Mouse (Mus musculus): ENCODE measurements at regions not wholly inside any gene's neighbourhood (a gene's known extent, or its start where the extent isn't known, plus 50 kb on each side); places are given as distances from the start of the nearest gene placed in this dataset.

DNA sequence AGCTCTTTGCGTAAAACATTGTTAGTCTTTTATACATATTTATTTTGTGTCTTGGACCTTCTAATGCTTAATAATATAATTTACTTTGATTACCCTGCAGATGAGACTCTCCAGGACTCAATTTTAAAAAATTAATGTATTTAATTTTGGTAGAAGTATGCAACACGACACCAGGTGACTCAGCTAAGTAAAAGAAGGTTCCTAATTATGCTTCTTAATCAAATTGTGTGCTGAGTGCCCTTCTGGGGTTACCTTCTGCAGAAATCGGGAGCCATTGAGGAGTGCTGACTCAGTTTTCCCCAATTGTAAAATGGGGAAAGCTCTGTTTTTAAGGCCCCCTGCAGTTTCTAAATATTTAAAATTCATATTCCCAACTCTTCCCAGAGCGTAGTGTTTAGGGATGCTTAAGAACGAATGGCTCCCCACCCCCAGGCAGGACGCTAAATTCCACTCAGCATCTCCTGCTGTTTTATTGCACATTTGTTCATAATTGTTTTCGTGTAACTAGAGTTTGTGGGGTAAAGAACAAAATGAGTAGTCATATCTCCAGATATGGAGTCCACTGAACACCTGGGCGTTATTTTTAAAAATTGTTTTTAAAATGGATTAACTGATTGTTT is 315.5 kb downstream of the Stim2 start:
- no peak overlapping the region for H3K4me3 ChIP-seq (ENCODE audit: insufficient read depth in 1 of 2, low read depth in 1 of 2, low read length in 2 of 2, poor library complexity in 1 of 2, severe bottlenecking in 1 of 2)
- TF ChIP-seq ZNF384 (IDR thresholded peaks at IDR 0.05; ENCODE audit: low read depth, low read length) (no peak), ZC3H11A (IDR thresholded peaks at IDR 0.05; ENCODE audit: borderline replicate concordance, low read depth, low read length) (no peak), HCFC1 (IDR thresholded peaks at IDR 0.05; ENCODE audit: borderline replicate concordance, insufficient read depth, low read length) (no peak), MAFK (IDR thresholded peaks at IDR 0.05; ENCODE audit: insufficient read depth, low read depth, low read length) (no peak), CHD2 (IDR thresholded peaks at IDR 0.05; ENCODE audit: low read depth, low read length) (no peak)
- no peaks in the 10 kb centered on the region for H3K9me3 ChIP-seq (ENCODE audit: control insufficient read depth, insufficient read depth, low read depth, low read length)
- no peak overlapping the region for H3K27ac ChIP-seq (ENCODE audit: insufficient read depth, low read depth, low read length, poor library complexity, severe bottlenecking)
- in situ Hi-C loops (cut with MboI; ENCODE audit: low sequenced_read_pairs in 2 of 2, unreplicated experiment in 2 of 2): no loop called here
- no peak overlapping the region for H3K9ac ChIP-seq (ENCODE audit: insufficient read depth, low read depth, low read length, poor library complexity, severe bottlenecking)
- no peaks in the 10 kb centered on the region for H3K4me1 ChIP-seq (ENCODE audit: control insufficient read depth in 2 of 2, insufficient read depth in 2 of 2, low read length in 2 of 2, poor library complexity in 1 of 2)
- no peaks in the 10 kb centered on the region for H3K36me3 ChIP-seq (ENCODE audit: control insufficient read depth, insufficient read depth, low read length, poor library complexity, severe bottlenecking)
- no peak for DNase-seq (ENCODE audit: low read depth, low spot score)

DNA sequence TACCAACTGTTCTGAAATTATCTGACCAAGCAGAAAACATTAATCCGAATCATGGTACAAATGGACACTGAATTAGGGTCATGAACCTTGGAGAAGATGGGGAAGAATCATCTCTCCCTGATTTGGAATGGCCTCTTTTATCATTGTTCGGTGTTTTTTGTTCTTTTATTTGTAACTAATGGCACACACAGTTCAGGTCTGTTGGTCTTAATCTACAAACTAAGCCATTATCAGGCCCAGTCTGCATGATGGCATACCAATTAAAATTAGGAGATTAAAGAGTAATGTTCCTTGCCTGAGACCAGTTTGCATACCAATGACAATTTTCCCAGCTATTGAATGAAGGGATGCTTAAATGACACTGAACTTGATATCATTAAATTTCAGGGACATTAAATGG is 332.1 kb downstream of the Stim2 start:
- no peak overlapping the region for H3K27ac ChIP-seq (ENCODE audit: insufficient read depth, low read depth, low read length, poor library complexity, severe bottlenecking)
- no peaks in the 10 kb centered on the region for H3K9me3 ChIP-seq (ENCODE audit: control insufficient read depth, insufficient read depth, low read depth, low read length)
- H3K9ac ChIP-seq (ENCODE audit: insufficient read depth, low read depth, low read length, poor library complexity, severe bottlenecking): no peak overlapping the region
- DNase-seq (ENCODE audit: low read depth, low spot score): no peak
- no peaks in the 10 kb centered on the region for H3K4me1 ChIP-seq (ENCODE audit: control insufficient read depth in 2 of 2, insufficient read depth in 2 of 2, low read length in 2 of 2, poor library complexity in 1 of 2)
- in situ Hi-C loops (cut with MboI; ENCODE audit: low sequenced_read_pairs in 2 of 2, unreplicated experiment in 2 of 2): no loop called here
- H3K4me3 ChIP-seq (ENCODE audit: insufficient read depth in 1 of 2, low read depth in 1 of 2, low read length in 2 of 2, poor library complexity in 1 of 2, severe bottlenecking in 1 of 2): no peak overlapping the region
- TF ChIP-seq ZNF384 (IDR thresholded peaks at IDR 0.05; ENCODE audit: low read depth, low read length) (no peak), ZC3H11A (IDR thresholded peaks at IDR 0.05; ENCODE audit: borderline replicate concordance, low read depth, low read length) (no peak), HCFC1 (IDR thresholded peaks at IDR 0.05; ENCODE audit: borderline replicate concordance, insufficient read depth, low read length) (no peak), MAFK (IDR thresholded peaks at IDR 0.05; ENCODE audit: insufficient read depth, low read depth, low read length) (no peak), CHD2 (IDR thresholded peaks at IDR 0.05; ENCODE audit: low read depth, low read length) (no peak)
- no peaks in the 10 kb centered on the region for H3K36me3 ChIP-seq (ENCODE audit: control insufficient read depth, insufficient read depth, low read length, poor library complexity, severe bottlenecking)

DNA sequence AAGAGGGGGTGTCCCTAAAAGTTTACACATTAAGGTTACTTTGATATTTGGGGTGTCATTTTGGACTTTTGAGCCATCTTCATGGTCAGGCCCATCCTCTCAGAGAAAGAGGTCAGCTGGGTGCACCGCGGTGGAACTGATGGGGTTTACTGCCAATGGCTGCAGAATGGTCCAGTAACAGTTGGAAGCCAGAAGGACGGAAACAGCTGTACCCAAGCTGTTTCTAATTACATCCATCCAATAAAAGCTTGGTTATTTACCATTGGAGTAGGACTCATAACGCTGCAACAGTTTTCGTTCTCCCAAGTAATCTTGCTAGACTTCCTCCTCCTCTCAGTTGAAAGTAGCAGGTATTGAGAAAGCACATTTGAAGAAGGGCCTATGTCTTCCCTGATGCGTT is 344.7 kb downstream of the Stim2 start:
- no peak for DNase-seq (ENCODE audit: low read depth, low spot score)
- no peak overlapping the region for H3K9ac ChIP-seq (ENCODE audit: insufficient read depth, low read depth, low read length, poor library complexity, severe bottlenecking)
- H3K4me3 ChIP-seq (ENCODE audit: insufficient read depth in 1 of 2, low read depth in 1 of 2, low read length in 2 of 2, poor library complexity in 1 of 2, severe bottlenecking in 1 of 2): no peak overlapping the region
- in situ Hi-C loops (cut with MboI; ENCODE audit: low sequenced_read_pairs in 2 of 2, unreplicated experiment in 2 of 2): no loop called here
- no peak overlapping the region for H3K27ac ChIP-seq (ENCODE audit: insufficient read depth, low read depth, low read length, poor library complexity, severe bottlenecking)
- no peaks in the 10 kb centered on the region for H3K4me1 ChIP-seq (ENCODE audit: control insufficient read depth in 2 of 2, insufficient read depth in 2 of 2, low read length in 2 of 2, poor library complexity in 1 of 2)
- no peaks in the 10 kb centered on the region for H3K9me3 ChIP-seq (ENCODE audit: control insufficient read depth, insufficient read depth, low read depth, low read length)
- TF ChIP-seq MAFK (IDR thresholded peaks at IDR 0.05; ENCODE audit: insufficient read depth, low read depth, low read length): no peak
- 0 out of 2 replicates have a peak, but pooled peaks have one; percentile 1 for TF ChIP-seq ZC3H11A (IDR thresholded peaks at IDR 0.05; ENCODE audit: borderline replicate concordance, low read depth, low read length)
- no peaks in the 10 kb centered on the region for H3K36me3 ChIP-seq (ENCODE audit: control insufficient read depth, insufficient read depth, low read length, poor library complexity, severe bottlenecking)

DNA sequence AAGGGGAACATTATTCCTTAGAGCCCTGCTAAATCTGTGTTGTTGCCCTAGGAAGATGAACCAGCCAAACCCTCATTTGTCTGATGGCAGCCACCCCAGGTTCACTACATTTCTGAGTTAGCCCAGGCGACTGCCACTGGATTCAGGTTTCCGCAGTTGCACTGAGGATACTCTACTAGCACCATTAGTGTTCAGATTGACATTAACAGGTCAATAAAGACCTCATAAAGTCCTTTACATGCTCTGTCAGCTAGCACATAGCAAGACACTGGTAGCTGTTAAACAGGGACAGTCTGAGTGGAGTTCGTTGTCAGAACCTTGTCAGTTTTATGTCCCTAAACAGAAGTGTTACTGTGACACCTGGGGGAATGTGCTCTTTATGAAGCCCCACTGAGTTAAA is 345.1 kb downstream of the Stim2 start:
- H3K36me3 ChIP-seq (ENCODE audit: control insufficient read depth, insufficient read depth, low read length, poor library complexity, severe bottlenecking): no peaks in the 10 kb centered on the region
- no peaks in the 10 kb centered on the region for H3K9me3 ChIP-seq (ENCODE audit: control insufficient read depth, insufficient read depth, low read depth, low read length)
- H3K27ac ChIP-seq (ENCODE audit: insufficient read depth, low read depth, low read length, poor library complexity, severe bottlenecking): no peak overlapping the region
- in situ Hi-C loops (cut with MboI; ENCODE audit: low sequenced_read_pairs in 2 of 2, unreplicated experiment in 2 of 2): no loop called here
- H3K9ac ChIP-seq (ENCODE audit: insufficient read depth, low read depth, low read length, poor library complexity, severe bottlenecking): no peak overlapping the region
- H3K4me1 ChIP-seq (ENCODE audit: control insufficient read depth in 2 of 2, insufficient read depth in 2 of 2, low read length in 2 of 2, poor library complexity in 1 of 2): no peaks in the 10 kb centered on the region
- no peak for DNase-seq (ENCODE audit: low read depth, low spot score)
- H3K4me3 ChIP-seq (ENCODE audit: insufficient read depth in 1 of 2, low read depth in 1 of 2, low read length in 2 of 2, poor library complexity in 1 of 2, severe bottlenecking in 1 of 2): no peak overlapping the region
- TF ChIP-seq MAFK (IDR thresholded peaks at IDR 0.05; ENCODE audit: insufficient read depth, low read depth, low read length): no peak
- TF ChIP-seq ZNF384 (IDR thresholded peaks at IDR 0.05; ENCODE audit: low read depth, low read length): no peak
- TF ChIP-seq CHD2 (IDR thresholded peaks at IDR 0.05; ENCODE audit: low read depth, low read length): no peak
- no peak for TF ChIP-seq HCFC1 (IDR thresholded peaks at IDR 0.05; ENCODE audit: borderline replicate concordance, insufficient read depth, low read length)
- no peak for TF ChIP-seq ZC3H11A (IDR thresholded peaks at IDR 0.05; ENCODE audit: borderline replicate concordance, low read depth, low read length)
